Mouse (Mus musculus): ENCODE data around the gene Agbl5. TPM values are rescaled to one million over a fixed set of nuclear protein-coding genes. Genes with fewer than 3 reads are reported as not detected.

Agbl5 gene
- polyA plus RNA-seq, 1 experiment = 72.1 TPM

GRCm38 (mm10) chr5:30913060-30913841 is 24.8 kb downstream of the Agbl5 start, which contains the start of gene Emilin1:
TSS of gene Emilin1 (plus strand) at chr5:30913402.
- peak; percentile 85 for DNase-seq (ENCODE audit: low read depth)
- TF ChIP-seq POLR2A (IDR thresholded peaks at IDR 0.05; ENCODE audit: borderline replicate concordance, extremely low read depth, insufficient read depth, insufficient read length, poor library complexity, severe bottlenecking) = no peak
- no peak for TF ChIP-seq CTCF (IDR thresholded peaks at IDR 0.05; ENCODE audit: borderline replicate concordance, extremely low read depth, insufficient read depth, insufficient read length)

GRCm38 (mm10) chr5:30914101-30914635 is 25.7 kb downstream of the Agbl5 start:
- DNase-seq (ENCODE audit: low read depth) = no peak
- TF ChIP-seq POLR2A (IDR thresholded peaks at IDR 0.05; ENCODE audit: borderline replicate concordance, extremely low read depth, insufficient read depth, insufficient read length, poor library complexity, severe bottlenecking) (no peak), CTCF (IDR thresholded peaks at IDR 0.05; ENCODE audit: borderline replicate concordance, extremely low read depth, insufficient read depth, insufficient read length) (no peak)

GRCm38 (mm10) chr5:30914849-30915248 is 26.4 kb downstream of the Agbl5 start:
- DNase-seq (ENCODE audit: low read depth) = no peak
- TF ChIP-seq CTCF (IDR thresholded peaks at IDR 0.05; ENCODE audit: borderline replicate concordance, extremely low read depth, insufficient read depth, insufficient read length) = no peak
- no peak for TF ChIP-seq POLR2A (IDR thresholded peaks at IDR 0.05; ENCODE audit: borderline replicate concordance, extremely low read depth, insufficient read depth, insufficient read length, poor library complexity, severe bottlenecking)

- TF ChIP-seq CTCF (IDR thresholded peaks at IDR 0.05; ENCODE audit: borderline replicate concordance, extremely low read depth, insufficient read depth, insufficient read length) = no peak
- TF ChIP-seq POLR2A (IDR thresholded peaks at IDR 0.05; ENCODE audit: borderline replicate concordance, extremely low read depth, insufficient read depth, insufficient read length, poor library complexity, severe bottlenecking) = no peak
- DNase-seq (ENCODE audit: low read depth) = no peak
These were observed 27.0 kb downstream of the Agbl5 start for GRCm38 (mm10) chr5:30915456-30915855.

GRCm38 (mm10) chr5:30915974-30916433 is 27.5 kb downstream of the Agbl5 start:
- no peak for TF ChIP-seq POLR2A (IDR thresholded peaks at IDR 0.05; ENCODE audit: borderline replicate concordance, extremely low read depth, insufficient read depth, insufficient read length, poor library complexity, severe bottlenecking)
- TF ChIP-seq CTCF (IDR thresholded peaks at IDR 0.05; ENCODE audit: borderline replicate concordance, extremely low read depth, insufficient read depth, insufficient read length) = peak; percentile 85; the same call in 1 of the 2 replicates
- peak; percentile 98 for DNase-seq (ENCODE audit: low read depth)

GRCm38 (mm10) chr5:30916841-30917240 is 28.3 kb downstream of the Agbl5 start:
- no peak for DNase-seq (ENCODE audit: low read depth)
- TF ChIP-seq POLR2A (IDR thresholded peaks at IDR 0.05; ENCODE audit: borderline replicate concordance, extremely low read depth, insufficient read depth, insufficient read length, poor library complexity, severe bottlenecking) (no peak), CTCF (IDR thresholded peaks at IDR 0.05; ENCODE audit: borderline replicate concordance, extremely low read depth, insufficient read depth, insufficient read length) (no peak)

- DNase-seq (ENCODE audit: low read depth) = no peak
- TF ChIP-seq POLR2A (IDR thresholded peaks at IDR 0.05; ENCODE audit: borderline replicate concordance, extremely low read depth, insufficient read depth, insufficient read length, poor library complexity, severe bottlenecking) (no peak), CTCF (IDR thresholded peaks at IDR 0.05; ENCODE audit: borderline replicate concordance, extremely low read depth, insufficient read depth, insufficient read length) (no peak)
These were observed 28.9 kb downstream of the Agbl5 start for GRCm38 (mm10) chr5:30917348-30917747.

GRCm38 (mm10) chr5:30917891-30918670 is 29.6 kb downstream of the Agbl5 start:
- TF ChIP-seq CTCF (IDR thresholded peaks at IDR 0.05; ENCODE audit: borderline replicate concordance, extremely low read depth, insufficient read depth, insufficient read length) (no peak), POLR2A (IDR thresholded peaks at IDR 0.05; ENCODE audit: borderline replicate concordance, extremely low read depth, insufficient read depth, insufficient read length, poor library complexity, severe bottlenecking) (no peak)

GRCm38 (mm10) chr5:30918691-30919090 is 30.2 kb downstream of the Agbl5 start:
- TF ChIP-seq CTCF (IDR thresholded peaks at IDR 0.05; ENCODE audit: borderline replicate concordance, extremely low read depth, insufficient read depth, insufficient read length) (no peak), POLR2A (IDR thresholded peaks at IDR 0.05; ENCODE audit: borderline replicate concordance, extremely low read depth, insufficient read depth, insufficient read length, poor library complexity, severe bottlenecking) (no peak)
- DNase-seq (ENCODE audit: low read depth) = no peak

More at GRCm38 (mm10) chr5:30917891-30918670, 29.6 kb downstream of the Agbl5 start:
- no peak for DNase-seq (ENCODE audit: low read depth)

- peak; percentile 35 for DNase-seq (ENCODE audit: low read depth)
- TF ChIP-seq CTCF (IDR thresholded peaks at IDR 0.05; ENCODE audit: borderline replicate concordance, extremely low read depth, insufficient read depth, insufficient read length) = no peak
- no peak for TF ChIP-seq POLR2A (IDR thresholded peaks at IDR 0.05; ENCODE audit: borderline replicate concordance, extremely low read depth, insufficient read depth, insufficient read length, poor library complexity, severe bottlenecking)
These were observed 31.5 kb downstream of the Agbl5 start for GRCm38 (mm10) chr5:30919831-30920614.
